Mouse (Mus musculus): ENCODE data around the gene Gm28553. TPM values are rescaled to one million over a fixed set of nuclear protein-coding genes. Genes with fewer than 3 reads are reported as not detected.

Gm28553 gene
- polyA plus RNA-seq (2012; rRNA removed) = not detected in 2 replicates

DNA sequence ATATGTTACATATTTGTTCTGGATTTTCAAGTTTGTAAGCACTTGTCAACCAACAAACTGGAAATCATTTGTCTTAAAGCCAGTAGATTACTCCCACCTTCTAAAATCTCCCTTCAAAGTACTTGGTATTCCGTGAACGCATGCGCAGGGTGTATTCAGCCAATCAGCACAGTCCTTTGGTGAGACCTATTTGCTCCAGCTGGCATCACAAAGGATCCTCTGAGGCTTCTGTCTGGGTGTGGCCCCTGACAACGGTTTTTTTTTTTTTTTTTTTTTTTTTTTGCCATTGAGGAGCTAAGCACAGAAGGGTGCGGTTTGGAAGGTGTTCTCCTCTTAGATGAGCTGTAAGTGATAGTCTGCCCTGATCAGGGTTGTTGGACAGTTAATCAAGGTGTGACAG lies at the start of gene Gm28553:
Gene Gm28553 (plus strand): TSS at position 301 of the 400 bp plus-strand sequence.

Data from central nervous system, embryonic 11.5 days (tissue).